Mouse (Mus musculus) testis, adult 10 weeks (tissue): ENCODE measurements around the gene Asb17. TPM values are rescaled to one million over a fixed set of nuclear protein-coding genes. Genes with fewer than 3 reads are reported as not detected.

Experiments
- polyA plus RNA-seq: library from polyadenylated mRNA; stranded (reverse); fragments of 350-450 nt; fragmentation: Illumina TruSeq; extraction: RNeasy Lipid Tissue Mini Kit (QIAGEN cat#74804); gene quantifications from one replicate; pipeline ENCODE4 v1.2.3, GENCODE M21; 2014; ENCODE audit warnings: low read depth, low replicate concordance

Asb17 gene
- 554 TPM for polyA plus RNA-seq

DNA sequence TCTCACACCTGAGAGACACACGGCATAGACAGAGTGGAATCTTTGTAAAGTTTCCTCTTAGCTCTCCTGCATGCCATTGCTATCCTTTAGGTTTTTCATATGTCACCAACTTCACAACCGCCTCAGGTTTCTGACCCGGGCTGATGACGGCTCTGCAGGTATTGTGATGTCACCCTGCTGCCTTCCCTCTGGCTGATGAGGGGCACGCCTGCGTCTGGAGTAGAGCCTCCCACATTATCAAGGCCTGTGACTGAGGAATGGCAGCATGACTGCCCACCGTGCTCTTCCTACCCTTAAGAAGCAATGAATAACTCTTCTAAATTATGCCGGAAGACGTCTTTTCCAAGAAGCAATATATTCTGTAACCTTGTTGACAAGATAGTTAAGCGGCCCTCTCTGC lies at the start of gene Asb17:
TSS of gene Asb17 (plus strand) at position 180 of the 400 bp plus-strand sequence.

Other genes starting within 250 kb of the Asb17 start
- gene St6galnac3, start 119.0 kb upstream of the Asb17 start, polyA plus RNA-seq = 3.1 TPM
- 47.4 TPM for gene Msh4, start 61.9 kb downstream of the Asb17 start, polyA plus RNA-seq
- 13.7 TPM for gene Rabggtb, start 68.8 kb downstream of the Asb17 start, polyA plus RNA-seq
- gene Acadm, start 100.4 kb downstream of the Asb17 start, polyA plus RNA-seq = 23.2 TPM
- 5.1 TPM for gene Slc44a5, start 129.2 kb downstream of the Asb17 start, polyA plus RNA-seq